In the genomic region with DNA sequence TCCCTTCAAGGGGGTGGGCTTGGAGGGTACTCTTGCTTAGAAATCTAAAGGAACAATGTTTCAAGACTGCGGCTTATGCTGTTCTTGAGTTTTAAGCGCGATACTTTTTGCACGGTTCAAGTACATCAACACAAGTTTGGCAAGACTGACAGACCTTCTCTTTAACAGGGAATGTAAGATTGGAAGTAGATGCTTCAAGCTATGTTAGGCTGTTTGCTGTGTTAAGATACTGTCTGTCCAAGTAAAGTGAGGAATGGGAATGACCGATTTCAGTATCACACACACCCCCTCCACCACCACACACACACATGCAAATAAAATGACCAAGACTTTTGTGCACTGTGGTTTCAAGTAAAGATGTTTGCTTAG, we compare ENCODE assay signal across 9 mouse cellular contexts. TPM values are rescaled to one million over a fixed set of nuclear protein-coding genes. Genes with fewer than 3 reads are reported as not detected.
DNase-seq lines count a peak whose midpoint lies in the region; ATAC-seq and TF ChIP-seq lines count a peak whose summit lies in the region.
"Had no signal": no experiment of that assay in that cellular context is flagged by ENCODE, and none has a peak within 500 bp of the region (broad histone marks: within the 10 kb centered on the region; RNA-seq: fewer than 3 reads in every experiment).

No protein-coding gene starts in this region.

- WGBS in lung, postnatal 0 days = 4% methylated on average over 5 of the region's 5 CpGs
- WGBS in forebrain, embryonic 16.5 days = 4% methylated on average over 5 of the region's 5 CpGs
- WGBS in limb, embryonic 15.5 days = 14% methylated on average over 5 of the region's 5 CpGs
- WGBS in stomach, embryonic 14.5 days = 4% methylated on average over 5 of the region's 5 CpGs

- H3K36me3 ChIP-seq in lung, postnatal 0 days (ENCODE audit: insufficient read depth, low read length) = no peaks in the 10 kb centered on the region
- H3K36me3 ChIP-seq in forebrain, embryonic 16.5 days (ENCODE audit: control insufficient read depth, insufficient read depth) = no peaks in the 10 kb centered on the region
- no peaks in the 10 kb centered on the region for H3K36me3 ChIP-seq in limb, embryonic 15.5 days
- no peaks in the 10 kb centered on the region for H3K36me3 ChIP-seq in stomach, embryonic 14.5 days (ENCODE audit: control insufficient read depth, insufficient read depth, low read length)

- no peaks in the 10 kb centered on the region for H3K9me3 ChIP-seq in lung, postnatal 0 days (ENCODE audit: low read length)
- H3K9me3 ChIP-seq in forebrain, embryonic 16.5 days (ENCODE audit: control insufficient read depth, low read length) = no peaks in the 10 kb centered on the region
- no peaks in the 10 kb centered on the region for H3K9me3 ChIP-seq in limb, embryonic 15.5 days
- H3K9me3 ChIP-seq in stomach, embryonic 14.5 days (ENCODE audit: control insufficient read depth, low read depth, low read length) = no peaks in the 10 kb centered on the region

- no peak overlapping the region for H3K9ac ChIP-seq in lung, postnatal 0 days (replicated peaks; ENCODE audit: low read depth)
- H3K9ac ChIP-seq in forebrain, embryonic 16.5 days (replicated peaks; ENCODE audit: low read depth, low read length) = peak overlapping the region; percentile 77
- peak overlapping the region; percentile 54; the same call in 1 of the 2 replicates for H3K9ac ChIP-seq in limb, embryonic 15.5 days
- peak overlapping the region; percentile 34 for H3K9ac ChIP-seq in stomach, embryonic 14.5 days (replicated peaks; ENCODE audit: low read depth, low read length)

- no peak overlapping the region for H3K27ac ChIP-seq in lung, postnatal 0 days (ENCODE audit: low read length)
- H3K27ac ChIP-seq in forebrain, embryonic 16.5 days (ENCODE audit: low read length) = peak overlapping the region; percentile 71; the same call in 1 of the 2 replicates
- H3K27ac ChIP-seq in limb, embryonic 15.5 days = no peak overlapping the region
- no peak overlapping the region for H3K27ac ChIP-seq in stomach, embryonic 14.5 days (ENCODE audit: low read length)

- H3K4me1 ChIP-seq in lung, postnatal 0 days (ENCODE audit: insufficient read depth, low read depth, low read length) = no peaks in the 10 kb centered on the region
- peaks cover 8% of the 10 kb centered on the region for H3K4me1 ChIP-seq in forebrain, embryonic 16.5 days (replicated peaks; ENCODE audit: control insufficient read depth, insufficient read depth, low read length)
- no peaks in the 10 kb centered on the region for H3K4me1 ChIP-seq in limb, embryonic 15.5 days
- H3K4me1 ChIP-seq in stomach, embryonic 14.5 days (ENCODE audit: control insufficient read depth, insufficient read depth, low read length) = no peaks in the 10 kb centered on the region

- peak overlapping the region; percentile 45 for H3K4me3 ChIP-seq in lung, postnatal 0 days (ENCODE audit: low read depth, low read length)
- H3K4me3 ChIP-seq in forebrain, embryonic 16.5 days (replicated peaks; ENCODE audit: low read length) = peak overlapping the region; percentile 66
- H3K4me3 ChIP-seq in limb, embryonic 15.5 days = peak overlapping the region; percentile 52
- peak overlapping the region; percentile 50 for H3K4me3 ChIP-seq in stomach, embryonic 14.5 days (ENCODE audit: low read depth, low read length)
- H3K4me3 ChIP-seq: myocyte had no signal

- H3K4me2 ChIP-seq in lung, postnatal 0 days (replicated peaks; ENCODE audit: low read depth, low read length) = peak overlapping the region; percentile 95
- peak overlapping the region; percentile 58 for H3K4me2 ChIP-seq in forebrain, embryonic 16.5 days (ENCODE audit: low read length)
- H3K4me2 ChIP-seq in limb, embryonic 15.5 days = peak overlapping the region; percentile 87
- peak overlapping the region; percentile 62 for H3K4me2 ChIP-seq in stomach, embryonic 14.5 days (replicated peaks; ENCODE audit: low read depth, low read length)

- no peak for TF ChIP-seq EP300 in lung, postnatal 0 days (IDR thresholded peaks at IDR 0.05)

- TF ChIP-seq CTCF in lung, postnatal 0 days (IDR thresholded peaks at IDR 0.05) = no peak

- no peak for DNase-seq in lung, postnatal 0 days (ENCODE audit: low spot score)
- DNase-seq in lung, postnatal 36 days = no peak
- no peak for DNase-seq in adrenal gland, postnatal 4 days (ENCODE audit: low spot score in 2 of 2)
- DNase-seq in layer of hippocampus, postnatal 36 days = no peak

- no peaks in the 10 kb centered on the region for H3K27me3 ChIP-seq in lung, postnatal 0 days (replicated peaks; ENCODE audit: insufficient read depth, low read length)
- H3K27me3 ChIP-seq in forebrain, embryonic 16.5 days (replicated peaks; ENCODE audit: control insufficient read depth, insufficient read depth, low read length) = no peaks in the 10 kb centered on the region
- no peaks in the 10 kb centered on the region for H3K27me3 ChIP-seq in limb, embryonic 15.5 days
- no peaks in the 10 kb centered on the region for H3K27me3 ChIP-seq in stomach, embryonic 14.5 days (ENCODE audit: control insufficient read depth, insufficient read depth, low read length)

- ATAC-seq in lung, postnatal 0 days = no peak
- no peak; the same call in 1 of the 2 replicates for ATAC-seq in forebrain, embryonic 16.5 days
- peak; percentile 55; the same call in 1 of the 2 replicates for ATAC-seq in limb, embryonic 15.5 days (ENCODE audit: insufficient number of reproducible peaks, low FRiP score, low TSS enrichment, low read depth)
- no peak for ATAC-seq in stomach, embryonic 14.5 days (ENCODE audit: insufficient number of reproducible peaks, insufficient read depth, low FRiP score, low read depth)
- ATAC-seq in cerebellum, adult (ENCODE audit: insufficient number of reproducible peaks, low FRiP score, low TSS enrichment) = no peak; the same call in 1 of the 2 replicates

RNA-seq across cellular contexts. Expression of gene Elavl4, which starts 0.3 kb away (rescaled TPM):
- 0.16 and 0.29 TPM in 2 replicates for polyA plus RNA-seq in lung, postnatal 0 days (2015; fragmentation: Nextera tagmentation; extraction: Ambion mirVana)
- 254 and 259 TPM in 2 replicates for polyA plus RNA-seq in forebrain, embryonic 16.5 days (2015; fragmentation: Nextera tagmentation; extraction: Ambion mirVana)
- 1.7 and 1.9 TPM in 2 replicates for polyA plus RNA-seq in limb, embryonic 15.5 days (2015; fragmentation: Nextera tagmentation; extraction: Ambion mirVana)
- 65.5 and 68.8 TPM in 2 replicates for polyA plus RNA-seq in stomach, embryonic 14.5 days (2014; fragmentation: Nextera tagmentation; extraction: Ambion mirVana)
- 10 to 100 TPM; 16.6 to 18.4 TPM for total RNA-seq in adrenal gland, postnatal 4 days (2021)
- total RNA-seq in layer of hippocampus, postnatal 36 days (2021) = 10 to 100 TPM; 53.3 to 59.0 TPM
- polyA plus RNA-seq: myocyte had no signal

RNA-seq across cellular contexts. Expression of gene Agbl4, which starts 45.5 kb away (rescaled TPM):
- polyA plus RNA-seq in lung, postnatal 0 days (2015; fragmentation: Nextera tagmentation; extraction: Ambion mirVana) = 0.50 and 0.69 TPM in 2 replicates
- 2.1 and 2.7 TPM in 2 replicates for polyA plus RNA-seq in forebrain, embryonic 16.5 days (2015; fragmentation: Nextera tagmentation; extraction: Ambion mirVana)
- polyA plus RNA-seq in limb, embryonic 15.5 days (2015; fragmentation: Nextera tagmentation; extraction: Ambion mirVana) = 0.15 and 0.17 TPM in 2 replicates
- 0.19 and 0.28 TPM in 2 replicates for polyA plus RNA-seq in stomach, embryonic 14.5 days (2014; fragmentation: Nextera tagmentation; extraction: Ambion mirVana)
- 1 to 10 TPM; 1.1 to 1.3 TPM for total RNA-seq in adrenal gland, postnatal 4 days (2021)
- 10 to 100 TPM; 12.6 to 13.0 TPM for total RNA-seq in layer of hippocampus, postnatal 36 days (2021)
- polyA plus RNA-seq: myocyte had no signal

Comparison
In these comparisons a context has a peak if more than half of its experiments do, and no peak if none do; other contexts are left out.
1. RNA of gene Elavl4, which starts 0.3 kb away (polyA plus RNA-seq): 254 to 259 TPM in forebrain, embryonic 16.5 days and 65.5 to 68.8 TPM in stomach, embryonic 14.5 days; 1.7 to 1.9 TPM in limb, embryonic 15.5 days and 0.16 to 0.29 TPM in lung, postnatal 0 days; every median in the first group is over 10 times any median in the second.
2. Peak in every context shown above with its lines, with median percentiles within 50 percentile points of each other: H3K4me2 ChIP-seq and H3K4me3 ChIP-seq.